Mouse (Mus musculus) cerebellum, adult 9-10 months (tissue): ENCODE data around the gene Hoxd4.

Experiments used
- DNase-seq: peaks from one replicate; pipeline ENCODE4 v3.0.0; 2022

The Hoxd4 gene

DNA sequence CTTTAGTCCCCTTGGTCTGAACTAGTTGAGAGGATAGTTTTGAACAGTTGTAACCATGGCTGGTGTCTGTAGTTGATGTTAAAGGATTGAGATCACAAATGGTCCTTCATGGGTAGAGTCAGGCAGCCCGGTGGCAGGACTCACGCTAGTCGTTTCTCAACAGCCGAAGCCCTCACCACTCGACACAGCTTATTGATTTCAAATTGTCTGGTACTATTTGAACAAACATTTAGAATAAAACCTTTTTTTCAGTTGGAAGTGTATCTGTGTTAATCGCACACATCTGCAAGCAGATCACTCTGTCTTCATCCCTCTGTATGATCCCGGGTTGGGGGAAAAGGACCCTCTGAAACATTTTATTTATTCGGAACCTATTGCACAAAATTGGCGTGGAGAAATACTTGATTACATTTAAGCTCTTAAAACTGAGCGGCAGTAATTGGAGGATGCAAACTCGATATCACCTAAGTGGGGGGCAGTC, 36.0 kb downstream of the Hoxd4 start:
- DNase-seq = no peak

DNA sequence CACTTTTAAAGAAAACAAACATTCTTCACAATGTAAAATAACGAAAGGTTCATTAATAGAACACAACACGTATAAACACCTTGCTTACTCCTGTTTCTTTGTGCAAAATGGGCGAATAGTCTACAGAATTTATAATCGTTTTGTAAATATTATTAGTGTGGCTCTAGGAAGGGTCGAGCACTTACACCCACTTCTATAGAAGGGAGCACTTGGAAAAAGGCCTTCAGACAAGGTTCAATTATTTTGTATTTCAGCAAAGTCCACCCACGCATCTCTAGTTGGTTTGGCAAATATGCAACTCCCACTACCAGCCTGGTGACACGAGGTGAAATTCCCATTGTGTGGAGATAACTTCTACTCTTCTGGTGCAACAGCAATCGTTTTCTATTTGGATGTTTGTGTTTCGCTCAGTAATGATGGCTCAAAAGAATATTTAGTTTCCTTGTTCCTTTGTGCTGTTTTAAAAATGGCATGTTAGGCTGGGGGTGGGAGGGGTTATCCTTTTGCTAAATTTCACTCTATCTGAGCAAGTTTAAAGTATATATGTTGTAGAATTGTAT, 36.8 kb downstream of the Hoxd4 start:
- no peak for DNase-seq

DNA sequence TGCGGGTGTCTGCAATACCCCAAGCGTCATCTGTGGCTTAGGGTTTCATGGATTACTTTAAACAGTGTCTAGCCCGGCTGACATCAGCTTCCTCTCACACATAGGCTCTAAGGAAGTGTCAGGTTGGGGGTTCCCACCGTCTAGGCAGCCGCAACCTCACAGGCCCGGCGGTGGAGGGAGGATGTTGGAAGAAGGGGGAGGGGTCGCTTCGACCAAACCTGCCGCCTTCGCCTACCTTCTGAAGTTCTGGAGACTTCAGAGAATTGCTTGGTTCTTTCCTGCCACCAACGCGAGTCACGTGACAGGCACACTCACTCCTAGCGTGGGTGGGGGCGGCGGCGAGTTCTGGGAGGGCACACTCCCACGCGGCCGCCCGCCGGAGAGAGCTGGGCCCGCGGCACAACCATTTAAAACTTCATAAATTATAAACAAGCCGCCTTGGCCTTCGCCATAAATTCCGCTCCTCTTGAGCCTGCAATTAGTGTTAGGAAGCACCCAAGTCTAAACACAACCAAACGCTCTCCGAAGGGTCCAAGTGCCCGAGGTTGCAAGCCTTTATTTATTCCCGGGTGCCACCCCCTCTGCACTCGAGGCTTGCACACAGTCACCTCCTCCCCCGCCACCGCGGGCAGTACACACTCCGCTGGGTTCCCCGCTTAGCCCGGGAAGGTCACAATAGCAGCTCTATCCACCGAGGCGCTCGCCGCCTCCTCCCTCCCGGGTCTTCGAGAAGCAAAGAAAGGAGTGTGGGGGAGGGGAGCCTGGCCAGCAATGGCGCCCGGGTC, 37.8 kb downstream of the Hoxd4 start:
- DNase-seq = no peak

DNA sequence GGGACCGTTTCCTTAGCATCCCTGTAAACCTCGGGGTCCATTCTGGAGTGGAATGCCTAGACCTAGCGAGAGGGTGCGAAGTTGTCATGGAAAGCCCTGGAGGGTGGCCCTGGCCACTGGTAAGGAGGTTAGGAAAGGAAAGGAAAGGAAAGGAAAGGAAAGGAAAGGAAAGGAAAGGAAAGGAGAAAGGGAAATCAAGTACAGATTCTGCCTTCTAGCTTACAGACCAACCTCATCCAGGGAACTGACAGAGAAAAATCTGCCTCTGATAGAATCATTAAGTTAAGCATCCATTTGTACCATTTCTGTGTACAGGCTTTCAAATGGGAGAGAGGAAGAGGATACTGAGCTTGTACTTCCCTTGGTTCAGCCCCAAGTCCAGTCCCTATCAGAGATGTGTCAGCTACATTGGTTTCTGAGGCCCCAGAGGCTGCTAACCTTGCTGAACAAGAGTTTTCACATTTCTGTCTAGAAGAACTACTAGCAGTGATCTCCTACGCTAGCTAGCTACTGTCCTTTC, 39.1 kb downstream of the Hoxd4 start:
- no peak for DNase-seq

DNA sequence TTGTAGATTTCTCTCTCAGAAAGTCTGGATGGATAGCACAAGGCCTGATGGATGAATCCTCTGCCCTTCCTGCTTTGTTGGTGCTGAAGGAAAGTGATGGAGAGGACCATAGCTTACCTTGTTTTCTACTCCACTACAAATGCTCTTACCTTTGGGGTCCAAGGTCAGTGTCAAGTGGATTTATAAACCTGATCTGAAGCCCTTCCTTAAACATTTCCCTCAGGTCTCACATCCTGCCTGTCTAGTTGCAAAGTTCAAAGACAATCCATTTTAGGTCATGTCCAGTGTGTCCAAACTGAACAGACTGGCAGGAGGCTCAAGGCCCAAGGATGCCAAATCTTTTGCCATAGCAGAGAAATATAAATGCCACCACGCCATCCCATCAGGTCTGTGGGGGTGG, 40.1 kb downstream of the Hoxd4 start:
- DNase-seq = no peak

DNA sequence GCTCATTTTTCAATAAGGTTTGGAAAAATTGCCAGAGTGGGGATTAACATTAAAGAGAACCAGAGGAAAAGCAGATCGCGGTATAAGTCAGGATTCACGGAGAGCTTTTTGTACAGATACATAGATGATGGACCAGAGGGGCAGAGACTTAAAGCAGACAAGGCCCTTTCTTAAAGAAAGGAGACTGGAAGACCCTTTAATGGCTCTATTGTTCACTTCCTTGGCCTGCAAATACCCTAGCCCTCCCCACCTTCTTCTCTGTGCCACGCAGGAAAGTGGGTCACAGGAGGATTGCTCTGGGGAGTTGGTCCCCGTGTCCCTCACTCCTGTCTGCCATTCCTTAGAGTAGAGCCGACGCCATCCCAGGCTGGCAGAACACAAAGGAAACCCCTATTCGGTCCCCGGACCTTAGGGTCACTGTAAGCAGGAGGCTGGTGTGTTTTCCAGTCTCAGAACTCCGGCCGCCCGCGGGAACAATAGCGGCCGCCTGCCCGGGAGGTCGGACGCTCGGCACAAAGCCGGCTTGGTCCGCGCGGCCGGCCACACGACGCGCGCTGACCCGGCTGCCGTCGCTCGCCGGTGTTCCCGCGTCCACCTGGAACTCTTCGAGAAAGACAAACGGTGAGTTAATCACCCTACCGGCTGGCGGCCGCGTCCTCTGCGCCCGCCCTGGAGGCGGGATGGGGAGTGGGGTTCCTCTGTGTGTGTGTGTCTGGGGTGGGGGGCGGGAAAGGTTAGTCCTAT, 40.9 kb downstream of the Hoxd4 start:
- no peak for DNase-seq

DNA sequence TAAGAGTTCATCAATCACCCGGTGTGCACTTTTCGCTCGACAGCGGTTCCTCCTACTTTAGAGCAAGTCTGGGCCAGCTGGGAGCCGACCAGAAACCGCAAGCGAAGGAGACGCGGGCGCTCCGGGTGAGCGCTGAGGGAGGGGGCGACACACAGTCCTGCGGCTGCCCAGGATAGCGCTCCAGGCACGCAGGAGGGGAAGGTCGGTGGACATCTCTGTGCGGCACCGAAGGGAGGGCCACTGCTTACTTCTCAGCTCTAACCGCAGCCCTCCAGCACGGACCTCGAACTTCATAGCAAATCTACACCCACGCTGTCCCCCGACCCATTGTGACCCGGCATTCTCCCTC, 41.4 kb downstream of the Hoxd4 start:
- DNase-seq = no peak

DNA sequence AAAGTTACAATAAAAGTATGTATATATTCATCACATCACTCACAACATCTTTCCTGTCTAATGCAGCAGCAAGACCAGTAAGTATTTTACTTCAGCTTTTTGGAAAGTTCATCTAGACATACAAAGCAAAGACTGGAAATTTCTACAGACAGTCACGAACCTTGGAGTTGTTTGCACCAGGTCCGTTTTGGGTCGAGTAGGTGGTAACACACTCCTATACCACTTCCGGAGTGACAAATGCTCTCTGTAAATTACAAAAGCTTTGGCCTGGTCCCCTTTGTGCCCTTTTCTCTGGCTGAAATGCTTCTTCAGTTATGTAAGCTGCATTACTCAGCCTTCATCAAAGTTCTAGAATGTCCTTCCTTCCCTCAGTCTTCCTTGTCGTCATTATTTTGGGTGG, 42.0 kb downstream of the Hoxd4 start:
- DNase-seq = no peak

DNA sequence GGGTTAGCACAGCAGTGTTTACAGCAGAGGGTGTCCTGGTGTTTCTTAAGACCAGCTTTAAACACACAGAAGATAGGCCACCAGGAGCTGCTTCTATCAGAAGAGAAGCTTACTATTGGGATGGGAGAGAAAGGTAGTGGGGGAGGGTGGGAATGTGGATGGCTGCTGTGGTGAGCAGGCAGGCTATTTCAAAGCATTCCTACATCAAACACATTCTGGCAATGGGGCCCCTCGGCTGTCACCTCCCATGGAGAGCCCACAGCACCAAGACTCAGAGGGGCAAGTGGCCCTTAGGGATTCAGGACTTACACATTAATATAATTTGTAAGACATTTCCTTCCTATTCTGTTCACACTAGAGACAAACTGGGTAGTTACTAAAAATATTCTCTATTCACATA, 48.4 kb downstream of the Hoxd4 start:
- DNase-seq = no peak

DNA sequence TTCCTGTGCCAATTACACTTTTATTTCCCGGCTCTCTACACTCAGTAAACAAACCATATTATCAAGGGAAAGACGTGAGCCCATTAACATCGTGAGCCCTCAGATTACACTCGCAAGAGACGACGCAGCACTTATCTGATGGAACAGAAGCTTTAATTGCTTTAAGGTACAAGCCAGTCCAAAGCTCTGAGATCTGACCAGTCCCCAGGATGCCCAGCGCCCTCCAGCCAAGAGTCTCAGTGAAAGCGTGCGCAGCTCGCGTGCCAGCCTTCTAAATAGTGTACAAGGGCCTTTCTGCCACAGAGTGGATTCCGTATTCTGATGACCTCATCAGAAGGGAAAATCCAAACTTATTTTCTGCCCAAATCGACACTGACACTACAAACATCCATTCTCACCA, 50.2 kb downstream of the Hoxd4 start:
- DNase-seq = no peak

DNA sequence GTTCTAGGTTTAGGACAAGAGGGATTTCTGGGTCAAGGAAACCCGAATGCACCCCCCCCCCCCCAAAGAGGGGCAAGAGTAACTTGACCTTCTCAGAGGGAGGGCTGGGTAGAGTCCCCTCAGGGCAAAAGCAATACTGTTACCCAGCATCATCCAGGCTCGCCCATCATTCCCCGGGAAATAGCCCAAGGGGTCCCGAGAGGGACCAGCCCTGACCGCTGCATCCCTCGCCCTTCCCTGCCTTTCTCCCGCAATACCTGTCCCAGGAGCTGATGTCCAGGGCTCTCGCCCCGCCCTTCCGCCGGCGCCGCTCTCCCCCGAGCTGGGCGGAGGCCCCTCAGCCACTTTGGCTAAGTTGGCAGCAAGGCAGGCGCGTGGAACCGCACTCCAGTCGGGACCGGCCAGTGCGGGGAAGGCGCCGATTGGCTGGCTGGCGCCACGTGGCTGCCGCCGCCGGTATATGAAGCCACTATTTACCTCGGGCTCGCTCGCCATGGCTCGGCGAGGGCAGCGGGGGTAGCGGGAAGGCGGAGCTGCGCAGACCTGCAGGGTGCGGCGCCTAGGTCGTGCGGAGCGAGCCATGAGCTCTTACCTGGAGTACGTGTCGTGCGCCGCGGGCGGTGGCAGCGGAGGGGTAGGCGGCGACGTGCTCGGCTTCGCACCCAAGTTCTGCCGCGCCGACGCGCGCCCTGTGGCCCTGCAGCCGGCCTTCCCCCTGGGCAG, 51.0 kb downstream of the Hoxd4 start, which contains the start of gene Hoxd1:
TSS of gene Hoxd1 (plus strand) at position 459 of the 723 bp plus-strand sequence.
- DNase-seq = no peak

DNA sequence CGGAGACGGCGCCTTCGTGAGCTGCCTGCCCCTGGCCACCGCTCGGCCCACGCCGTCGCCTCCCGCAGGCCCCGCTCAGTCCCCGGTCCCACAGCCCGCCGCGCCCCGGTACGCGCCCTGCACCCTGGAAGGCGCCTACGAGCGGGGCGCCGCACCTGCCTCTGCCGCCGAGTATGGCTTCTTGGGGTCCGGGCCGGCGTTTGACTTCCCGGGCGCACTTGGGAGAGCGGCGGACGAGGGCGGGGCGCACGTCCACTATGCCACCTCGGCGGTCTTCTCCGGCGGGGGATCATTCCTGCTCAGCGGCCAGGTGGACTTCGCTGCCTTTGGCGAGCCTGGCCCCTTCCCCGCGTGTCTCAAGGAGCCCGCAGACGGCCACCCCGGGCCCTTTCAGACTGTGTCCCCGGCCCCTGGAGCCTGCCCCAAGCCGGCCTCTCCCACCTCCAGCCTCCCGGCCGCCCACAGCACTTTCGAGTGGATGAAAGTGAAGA, 51.6 kb downstream of the Hoxd4 start:
- DNase-seq = no peak

DNA sequence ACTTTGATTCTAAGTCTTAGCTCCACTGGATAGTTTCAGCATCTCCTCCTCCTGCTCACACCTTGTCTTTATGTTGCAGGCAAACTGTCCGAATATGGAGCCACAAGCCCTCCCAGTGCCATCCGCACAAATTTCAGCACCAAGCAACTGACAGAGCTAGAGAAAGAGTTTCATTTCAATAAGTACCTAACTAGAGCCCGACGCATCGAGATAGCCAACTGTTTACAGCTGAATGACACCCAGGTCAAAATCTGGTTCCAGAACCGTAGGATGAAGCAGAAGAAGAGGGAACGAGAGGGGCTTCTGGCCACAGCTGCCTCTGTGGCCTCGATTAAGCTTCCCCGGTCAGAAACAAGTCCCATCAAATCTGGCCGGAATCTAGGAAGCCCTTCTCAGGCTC, 52.2 kb downstream of the Hoxd4 start:
- no peak for DNase-seq

DNA sequence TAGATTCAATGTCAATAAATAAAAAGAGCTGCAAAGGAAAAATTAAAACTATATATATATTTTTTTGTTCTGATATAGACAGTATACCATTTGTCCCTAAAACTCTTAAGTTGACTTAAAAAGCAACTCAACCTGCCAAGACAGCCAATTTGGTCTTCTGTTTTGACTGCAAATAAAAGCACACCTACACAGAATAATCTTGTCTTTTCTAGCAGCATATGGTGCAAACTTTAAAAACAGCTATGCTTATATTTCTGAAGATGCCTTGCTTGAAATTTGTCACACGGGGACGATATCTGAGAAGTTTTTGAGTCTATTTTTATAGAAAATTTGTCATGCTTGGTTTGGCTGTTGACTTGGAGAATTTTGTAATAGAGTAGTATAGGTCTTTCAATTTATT, 62.6 kb downstream of the Hoxd4 start:
- no peak for DNase-seq

DNA sequence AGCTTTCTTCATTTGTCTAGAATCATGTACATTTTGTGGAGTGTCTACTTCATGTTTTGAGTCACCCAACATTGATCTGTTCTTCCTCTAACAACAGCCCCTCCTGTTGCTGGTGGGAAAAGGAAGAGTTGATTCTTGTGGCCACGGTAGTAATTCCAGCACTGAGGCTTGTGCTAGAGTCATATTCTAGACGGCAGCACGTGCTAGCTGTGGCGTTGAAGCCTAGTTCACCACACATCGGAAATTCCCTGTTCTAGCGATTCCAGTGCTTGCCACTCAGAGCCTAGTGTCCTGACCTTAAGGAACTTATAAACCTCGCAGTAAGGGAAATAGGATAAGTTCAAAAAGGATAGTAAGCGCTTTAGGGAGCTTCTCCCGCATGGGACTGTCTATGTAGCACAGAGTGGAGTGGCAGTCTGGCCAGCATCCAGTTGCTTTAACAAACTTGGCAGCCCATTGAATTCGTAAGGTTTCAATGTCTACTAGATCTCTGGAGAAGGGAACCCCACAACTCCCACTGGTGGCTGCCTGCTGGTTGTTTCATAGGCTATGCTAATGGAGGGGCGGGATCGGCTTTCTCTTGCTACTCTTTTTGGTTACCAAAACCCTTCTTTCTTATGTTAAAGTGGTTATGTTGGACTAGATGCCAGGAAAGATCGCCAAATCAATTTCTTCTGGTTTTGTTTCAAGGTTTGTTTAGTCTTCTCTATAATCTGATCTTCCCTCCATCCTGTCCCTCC, 66.0 kb downstream of the Hoxd4 start:
- no peak for DNase-seq
